Mouse (Mus musculus) embryonic facial prominence, embryonic 10.5 days (tissue): ENCODE data around the gene Trmt112. TPM values are rescaled to one million over a fixed set of nuclear protein-coding genes. Genes with fewer than 3 reads are reported as not detected.

Source experiments
- DNase-seq: peaks from one replicate; pipeline ENCODE4 v3.0.0-alpha.2; 2017; ENCODE audit warnings: low spot score
- H3K27ac ChIP-seq: fragments of 300-500 bp; sonication (generic); replicated peaks from 2 replicates; pipeline ENCODE4 v1.5.1; 2016; ENCODE audit warnings: mild to moderate bottlenecking
- H3K27me3 ChIP-seq: fragments of 300-500 bp; sonication (generic); replicated peaks from 2 replicates; pipeline ENCODE4 v1.6.1; 2016; ENCODE audit warnings: low read depth, mild to moderate bottlenecking; ENCODE audit not compliant: poor library complexity, severe bottlenecking
- H3K36me3 ChIP-seq: fragments of 300-500 bp; sonication (generic); replicated peaks from 2 replicates; pipeline ENCODE4 v1.6.1; 2016; ENCODE audit warnings: mild to moderate bottlenecking, moderate library complexity
- H3K4me1 ChIP-seq: fragments of 300-500 bp; sonication (generic); 2 replicates; pipeline ENCODE4 v1.6.1; 2016
- H3K4me3 ChIP-seq: fragments of 300-500 bp; sonication (generic); 2 replicates; pipeline ENCODE4 v1.5.1; 2016; ENCODE audit warnings: mild to moderate bottlenecking, moderate library complexity
- H3K9me3 ChIP-seq: fragments of 300-500 bp; sonication (generic); 2 replicates; pipeline ENCODE4 v1.6.1; 2016; ENCODE audit warnings: mild to moderate bottlenecking
- WGBS: fragments of 180-500 bp; shearing (Covaris S2); methylation state at CpG from one replicate; pipeline ENCODE4 v1.1.7; 2016; 5-methylcytosine and 5-hydroxymethylcytosine counted together
- polyA plus RNA-seq: library from polyadenylated mRNA; unstranded; fragments of >200 nt; fragmentation: Nextera tagmentation; extraction: Ambion mirVana; gene quantifications from 2 replicates; pipeline ENCODE4 v1.2.1, GENCODE M21; 2016

Trmt112 gene
- polyA plus RNA-seq, 1 experiment from 2014 or later = 168 TPM

DNA sequence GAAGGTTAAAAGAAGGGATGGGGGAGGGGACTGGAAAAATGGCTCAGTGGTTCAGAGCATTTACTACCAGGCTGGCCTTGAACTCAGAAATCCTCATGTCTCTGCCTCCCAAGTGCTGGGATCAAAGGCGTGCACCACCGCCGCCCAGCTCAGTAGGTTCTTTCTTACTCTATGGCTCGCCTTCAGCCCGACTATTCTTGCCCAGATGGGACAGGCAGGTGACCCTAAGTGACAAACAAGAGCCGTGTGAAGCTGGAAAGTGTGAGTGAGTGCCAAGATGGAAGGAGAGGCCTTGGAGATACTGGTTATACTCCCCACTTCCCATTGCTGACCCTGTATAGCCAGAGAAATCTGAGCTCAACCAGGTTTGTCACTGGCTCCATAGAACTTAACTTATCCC lies 34.2 kb downstream of the Trmt112 start:
- Histone ChIP-seq H3K9me3 (no peaks in the 10 kb centered on the region), H3K4me3 (no peak overlapping the region), H3K27ac (no peak overlapping the region), H3K36me3 (peaks cover 16% of the 10 kb centered on the region), H3K4me1 (peaks cover 33% of the 10 kb centered on the region), H3K27me3 (peaks cover 12% of the 10 kb centered on the region; the same call in 1 of the 2 replicates)
- 91% methylated on average over 6 of the region's 6 CpGs for WGBS
- no peak for DNase-seq

DNA sequence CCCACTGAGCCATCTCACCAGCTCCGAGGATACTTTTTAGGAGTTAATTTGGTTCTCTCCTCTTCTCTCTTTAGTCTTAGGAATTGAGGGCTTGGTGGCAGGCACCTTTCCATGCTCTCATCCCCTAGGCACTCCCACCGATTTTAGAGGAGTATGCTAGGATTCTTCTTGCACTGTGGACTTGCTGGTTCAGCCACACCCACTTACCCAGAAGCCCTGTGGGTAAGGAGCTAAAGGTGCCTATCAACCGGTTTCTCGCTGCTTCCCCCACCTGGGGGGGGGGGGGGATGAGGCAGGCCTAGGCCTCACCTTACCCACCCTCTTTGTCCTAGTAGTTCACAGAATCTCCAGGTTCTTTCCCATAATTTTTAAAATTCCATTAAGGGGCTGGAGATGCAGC lies 38.2 kb downstream of the Trmt112 start:
- no peak overlapping the region for H3K4me3 ChIP-seq
- no peak overlapping the region for H3K27ac ChIP-seq
- H3K27me3 ChIP-seq = no peaks in the 10 kb centered on the region
- WGBS = 50% methylated on average over 4 of the region's 4 CpGs
- peaks cover 24% of the 10 kb centered on the region for H3K36me3 ChIP-seq
- peaks cover 32% of the 10 kb centered on the region for H3K4me1 ChIP-seq
- no peaks in the 10 kb centered on the region for H3K9me3 ChIP-seq
- no peak for DNase-seq

DNA sequence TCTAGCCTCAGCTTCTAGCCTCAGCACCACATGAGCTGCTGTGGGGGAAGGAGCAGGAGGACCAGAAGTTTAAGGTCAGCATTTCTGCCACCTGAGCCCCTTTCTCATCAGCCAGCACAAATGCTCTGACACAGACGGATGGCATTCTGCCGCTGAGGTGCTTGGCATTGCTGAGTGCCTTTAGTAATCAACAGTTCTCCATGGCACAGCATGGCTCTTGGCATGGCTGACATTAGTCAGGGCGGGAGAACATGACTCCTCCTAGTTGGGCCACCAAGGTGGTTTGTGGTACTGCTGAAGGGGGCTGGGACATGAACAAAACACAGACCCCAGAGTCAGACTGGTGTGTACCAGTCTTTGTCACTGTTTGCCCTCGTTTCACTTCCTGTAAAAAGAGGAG lies 38.7 kb downstream of the Trmt112 start:
- H3K9me3 ChIP-seq = no peaks in the 10 kb centered on the region
- H3K36me3 ChIP-seq = peaks cover 24% of the 10 kb centered on the region
- H3K4me1 ChIP-seq = peaks cover 32% of the 10 kb centered on the region
- no peaks in the 10 kb centered on the region for H3K27me3 ChIP-seq
- H3K4me3 ChIP-seq = no peak overlapping the region
- WGBS = 83% methylated on average over 4 of the region's 4 CpGs
- DNase-seq = no peak
- no peak overlapping the region for H3K27ac ChIP-seq

DNA sequence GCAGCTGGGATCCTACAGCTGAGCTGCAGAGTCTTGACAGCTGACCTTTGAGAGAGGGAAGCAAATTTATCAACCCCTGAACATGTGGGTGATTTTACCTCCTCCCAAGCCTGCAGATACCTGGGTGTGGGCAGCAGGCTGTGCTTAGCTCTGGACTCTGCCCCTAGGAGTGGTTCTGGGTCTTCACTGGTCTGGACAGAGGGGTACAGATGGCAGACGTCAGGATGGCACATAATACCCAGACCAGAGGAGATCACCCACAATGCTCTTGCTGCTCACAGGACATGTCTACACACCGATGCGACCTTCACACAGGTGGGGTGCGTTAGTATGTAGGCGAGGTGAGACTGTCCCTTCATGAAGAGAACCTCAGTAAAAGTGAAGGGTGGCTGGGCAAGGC lies 40.0 kb downstream of the Trmt112 start:
- H3K4me1 ChIP-seq = peaks cover 32% of the 10 kb centered on the region
- no peaks in the 10 kb centered on the region for H3K27me3 ChIP-seq
- H3K4me3 ChIP-seq = peak overlapping the region; percentile 70
- 92% methylated on average over 5 of the region's 5 CpGs for WGBS
- H3K9me3 ChIP-seq = no peaks in the 10 kb centered on the region
- H3K27ac ChIP-seq = peak overlapping the region; percentile 93
- DNase-seq = no peak
- peaks cover 35% of the 10 kb centered on the region for H3K36me3 ChIP-seq

DNA sequence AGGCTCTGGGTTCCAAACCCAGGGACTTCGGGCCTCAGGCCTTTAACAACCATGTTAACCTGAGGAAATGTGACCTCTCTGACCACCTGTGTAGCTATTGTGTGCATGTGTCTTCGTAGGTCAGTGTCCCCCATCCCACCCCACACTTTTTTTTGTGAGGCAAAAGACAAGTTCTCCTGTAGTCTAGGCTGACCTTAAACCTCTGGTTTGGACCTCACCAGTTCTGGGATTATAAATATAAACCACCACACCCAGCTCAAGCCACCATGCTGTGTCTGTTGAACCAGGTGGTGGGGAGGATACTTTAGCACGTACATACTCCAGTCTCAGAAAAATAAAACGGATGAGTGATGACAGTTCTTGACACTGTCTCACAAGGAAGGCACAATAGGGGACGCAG lies 40.5 kb downstream of the Trmt112 start:
- Histone ChIP-seq H3K4me3 (peak overlapping the region; percentile 70), H3K27me3 (no peaks in the 10 kb centered on the region), H3K9me3 (no peaks in the 10 kb centered on the region), H3K27ac (peak overlapping the region; percentile 93), H3K36me3 (peaks cover 36% of the 10 kb centered on the region), H3K4me1 (peaks cover 32% of the 10 kb centered on the region)
- WGBS = 65% methylated on average over 5 of the region's 5 CpGs
- DNase-seq = no peak

DNA sequence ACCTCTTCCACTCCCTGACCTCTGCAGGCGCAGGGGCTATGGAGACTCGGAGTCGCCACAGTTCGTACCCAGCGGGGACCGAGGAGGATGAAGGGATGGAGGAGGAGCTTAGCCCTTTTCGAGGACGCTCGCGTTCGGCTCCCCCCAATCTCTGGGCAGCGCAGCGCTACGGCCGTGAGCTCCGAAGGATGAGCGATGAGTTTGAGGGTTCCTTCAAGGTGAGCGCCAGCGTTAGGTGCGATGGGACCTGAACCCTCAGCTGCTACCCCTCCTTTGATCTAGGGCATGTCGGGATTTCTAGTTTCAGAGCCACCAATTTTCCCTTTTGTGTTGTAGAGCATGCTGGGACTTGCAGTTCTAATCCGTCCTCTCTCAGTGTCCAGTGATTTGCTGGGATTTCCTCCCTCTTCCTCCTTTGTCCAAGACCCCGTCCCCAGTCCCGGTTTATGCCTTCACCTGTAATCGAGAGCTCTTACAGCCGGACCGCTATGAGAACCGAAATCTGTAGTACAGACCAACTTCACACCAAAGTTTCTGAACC lies 41.2 kb downstream of the Trmt112 start:
- under 1% methylated on average over 28 of the region's 28 CpGs for WGBS
- H3K4me1 ChIP-seq = peaks cover 32% of the 10 kb centered on the region
- DNase-seq = peak; percentile 75

DNA sequence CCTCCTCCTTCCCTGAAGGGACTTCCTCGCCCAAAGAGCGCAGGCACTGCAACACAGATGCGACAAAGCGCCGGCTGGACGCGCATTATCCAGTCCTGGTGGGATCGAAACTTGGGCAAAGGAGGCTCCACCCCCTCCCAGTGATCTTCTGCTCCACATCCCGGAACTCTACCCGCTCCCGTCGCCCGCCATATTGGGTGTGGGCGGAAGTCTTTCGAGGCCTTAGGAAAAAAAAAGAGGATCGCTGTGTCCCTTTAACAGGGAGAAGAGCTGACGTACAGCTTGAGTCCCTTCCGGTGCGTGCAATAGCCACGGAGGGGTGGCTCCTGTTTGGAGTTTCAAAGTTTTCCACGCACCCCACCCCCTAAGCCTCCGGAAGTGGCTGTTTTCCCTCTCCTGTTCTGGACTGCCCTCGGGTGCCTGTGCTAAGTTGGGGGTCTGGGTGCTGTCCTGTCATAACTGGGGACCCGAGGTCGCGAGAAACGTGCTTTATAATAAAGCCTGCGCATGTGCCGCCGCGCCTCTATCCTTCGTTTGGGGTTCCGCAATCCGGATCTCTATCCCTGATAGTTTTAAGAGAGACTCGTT lies 42.0 kb downstream of the Trmt112 start:
- H3K4me1 ChIP-seq = peaks cover 32% of the 10 kb centered on the region

More for the DNA sequence above, 41.2 kb downstream of the Trmt112 start:
- Histone ChIP-seq H3K36me3 (peaks cover 36% of the 10 kb centered on the region), H3K4me3 (peak overlapping the region; percentile 70), H3K27me3 (no peaks in the 10 kb centered on the region), H3K27ac (peak overlapping the region; percentile 93), H3K9me3 (no peaks in the 10 kb centered on the region)

DNA sequence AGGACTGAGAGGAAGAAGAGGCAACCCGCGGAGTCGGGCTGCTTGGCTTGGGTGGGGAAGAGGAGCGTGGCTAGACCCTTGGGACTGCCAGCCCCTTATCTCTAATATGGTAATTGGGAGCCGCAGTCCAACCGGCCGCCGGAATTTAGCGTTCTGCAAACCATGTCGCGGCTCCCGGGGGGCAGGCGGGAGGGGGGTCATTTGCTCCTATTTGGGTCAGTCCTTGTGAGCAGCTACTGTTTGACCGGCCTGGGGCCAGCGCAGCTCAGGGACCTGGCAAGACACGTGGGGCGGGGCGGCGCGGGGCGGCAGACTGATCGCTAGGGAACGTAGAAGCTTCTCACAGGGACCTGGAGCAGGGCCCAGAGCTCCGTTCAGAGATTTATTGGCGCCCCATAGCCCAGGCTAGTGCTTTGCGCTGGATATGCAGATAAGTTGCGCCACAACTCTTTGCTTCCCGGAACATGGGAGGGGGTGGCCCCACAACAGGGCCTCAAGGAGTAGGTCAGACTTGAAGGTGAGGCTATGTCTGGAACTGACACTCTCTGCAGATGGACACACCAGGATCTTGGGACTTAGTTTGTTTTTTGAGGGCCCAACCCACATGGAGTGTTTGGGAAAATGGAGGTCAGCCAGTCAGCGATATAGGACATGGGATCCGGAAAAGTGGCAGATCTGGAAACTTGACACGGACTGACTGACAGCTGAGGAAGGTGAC lies 42.7 kb downstream of the Trmt112 start:
- no peaks in the 10 kb centered on the region for H3K9me3 ChIP-seq
- peak overlapping the region; percentile 70 for H3K4me3 ChIP-seq
- H3K36me3 ChIP-seq = peaks cover 45% of the 10 kb centered on the region
- no peaks in the 10 kb centered on the region for H3K27me3 ChIP-seq
- H3K27ac ChIP-seq = peak overlapping the region; percentile 93
- peak; percentile 69 for DNase-seq
- 2% methylated on average over 31 of the region's 31 CpGs for WGBS
- peaks cover 32% of the 10 kb centered on the region for H3K4me1 ChIP-seq

More for the DNA sequence above, 42.0 kb downstream of the Trmt112 start:
- Histone ChIP-seq H3K27ac (peak overlapping the region; percentile 93), H3K4me3 (peak overlapping the region; percentile 70), H3K36me3 (peaks cover 38% of the 10 kb centered on the region), H3K9me3 (no peaks in the 10 kb centered on the region), H3K27me3 (no peaks in the 10 kb centered on the region)
- WGBS = under 1% methylated on average over 35 of the region's 35 CpGs
- DNase-seq = peak; percentile 92

DNA sequence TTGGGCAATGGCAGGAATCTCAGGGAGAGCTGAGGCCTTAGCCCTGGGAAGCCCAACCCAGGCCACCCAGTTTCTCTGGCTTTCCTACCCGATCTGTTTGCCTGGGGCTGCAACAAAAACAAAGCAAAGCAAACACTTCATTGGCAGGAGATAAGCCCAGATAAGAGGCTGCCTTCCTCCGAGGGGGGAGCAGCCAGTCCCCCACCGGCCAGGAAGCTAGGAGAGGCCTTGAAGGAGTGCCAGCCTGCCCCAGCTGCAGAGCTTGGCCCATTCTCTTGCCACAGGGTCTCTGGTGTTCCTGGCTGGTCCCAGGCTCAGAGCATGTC lies 43.2 kb downstream of the Trmt112 start:
- Histone ChIP-seq H3K4me1 (peaks cover 32% of the 10 kb centered on the region), H3K27me3 (no peaks in the 10 kb centered on the region), H3K36me3 (peaks cover 50% of the 10 kb centered on the region), H3K27ac (peak overlapping the region; percentile 65; the same call in 1 of the 2 replicates), H3K9me3 (no peaks in the 10 kb centered on the region), H3K4me3 (peak overlapping the region; percentile 70)
- WGBS = 17% methylated on average over 3 of the region's 3 CpGs
- DNase-seq = no peak

DNA sequence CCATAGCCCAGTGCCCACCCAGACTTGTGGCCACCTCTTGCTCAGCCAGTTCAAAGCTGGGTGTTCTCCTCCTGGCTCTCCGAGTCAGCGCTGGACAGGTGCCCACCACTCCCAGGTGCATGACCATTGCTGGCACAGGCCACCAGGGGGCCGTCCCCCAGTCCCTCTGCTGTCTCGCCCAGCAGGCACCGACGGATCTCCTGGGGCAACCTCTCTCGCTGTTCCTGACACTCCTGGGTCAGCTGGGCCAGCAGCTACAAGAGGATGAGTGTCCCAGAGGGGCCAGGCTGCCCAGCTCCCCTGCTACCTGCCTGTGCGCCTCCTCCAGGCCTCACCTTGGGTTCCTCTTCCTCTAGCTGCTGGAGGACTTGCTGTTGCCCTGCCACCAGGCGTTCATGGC lies 44.5 kb downstream of the Trmt112 start:
- Histone ChIP-seq H3K27me3 (no peaks in the 10 kb centered on the region), H3K4me1 (peaks cover 32% of the 10 kb centered on the region), H3K4me3 (no peak overlapping the region), H3K9me3 (no peaks in the 10 kb centered on the region), H3K36me3 (peaks cover 62% of the 10 kb centered on the region), H3K27ac (no peak overlapping the region)
- 69% methylated on average over 9 of the region's 9 CpGs for WGBS
- DNase-seq = peak; percentile 57

DNA sequence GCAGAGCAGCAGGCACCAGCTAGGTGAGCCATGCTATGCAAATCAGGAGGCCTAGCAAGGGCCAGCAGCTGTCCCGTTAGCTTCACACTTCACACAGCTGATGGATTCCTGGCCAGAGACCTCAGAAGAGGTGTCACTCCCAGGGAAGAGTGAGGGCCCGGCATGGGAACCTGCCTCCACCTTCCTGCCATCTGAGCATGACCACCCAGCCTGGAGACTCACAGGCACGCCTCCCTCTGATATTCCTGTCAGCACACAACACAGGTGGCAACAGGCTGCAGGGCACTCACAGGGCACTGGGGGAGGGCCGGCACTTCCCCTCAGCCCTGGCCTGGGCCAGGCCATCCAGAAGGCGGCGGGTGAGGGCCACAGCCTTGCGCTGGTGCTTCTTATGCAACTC lies 45.9 kb downstream of the Trmt112 start:
- Histone ChIP-seq H3K4me1 (peaks cover 19% of the 10 kb centered on the region), H3K27ac (no peak overlapping the region; the same call in 1 of the 2 replicates), H3K9me3 (no peaks in the 10 kb centered on the region), H3K4me3 (0 out of 2 replicates have a peak overlapping the region, but pooled peaks have one; percentile 1), H3K36me3 (peaks cover 69% of the 10 kb centered on the region), H3K27me3 (no peaks in the 10 kb centered on the region)
- 87% methylated on average over 7 of the region's 7 CpGs for WGBS
- DNase-seq = no peak

DNA sequence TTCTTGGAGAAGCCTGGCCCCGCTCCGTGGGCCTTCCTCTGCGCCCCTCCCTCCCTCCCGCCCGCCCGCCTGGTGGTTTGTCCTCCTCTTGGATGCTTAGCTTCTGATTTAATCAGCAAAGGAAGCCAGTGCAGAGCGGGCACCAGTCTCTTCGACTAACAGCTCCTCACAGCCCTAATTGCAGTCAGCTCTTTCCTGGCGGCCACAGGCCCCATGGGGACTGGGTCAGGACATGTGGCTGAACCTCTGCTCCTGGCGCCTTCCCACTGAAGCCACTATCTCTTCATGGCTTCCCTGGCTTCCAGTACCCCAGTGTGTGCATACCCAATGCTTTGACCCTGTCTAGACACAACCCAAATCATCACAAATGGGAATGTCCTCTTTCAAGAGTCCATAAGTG lies 47.0 kb downstream of the Trmt112 start:
- Histone ChIP-seq H3K4me1 (peaks cover 16% of the 10 kb centered on the region), H3K27ac (no peak overlapping the region), H3K4me3 (no peak overlapping the region), H3K9me3 (no peaks in the 10 kb centered on the region), H3K36me3 (peaks cover 77% of the 10 kb centered on the region), H3K27me3 (no peaks in the 10 kb centered on the region)
- DNase-seq = no peak
- 78% methylated on average over 10 of the region's 10 CpGs for WGBS
